Mouse (Mus musculus) lung, postnatal 0 days (tissue): ENCODE data around the gene Id3. TPM values are rescaled to one million over a fixed set of nuclear protein-coding genes. Genes with fewer than 3 reads are reported as not detected.

ENCODE experiments used
- ATAC-seq: fragments of 200-750 bp; cut with Nextera tagmentation; 2 replicates; pipeline ENCODE4 v1.8.0; 2017; ENCODE audit warnings: moderate library complexity
- DNase-seq: peaks from one replicate; pipeline ENCODE4 v3.0.0-alpha.2; 2016; ENCODE audit warnings: low spot score
- H3K27ac ChIP-seq: fragments of 300-500 bp; sonication (generic); 2 replicates; pipeline ENCODE4 v1.5.1; 2014; ENCODE audit warnings: antibody characterized with exemption, mild to moderate bottlenecking, low read length, mixed read lengths
- H3K27me3 ChIP-seq: fragments of 300-500 bp; sonication (generic); replicated peaks from 2 replicates; pipeline ENCODE4 v1.6.1; 2014; ENCODE audit warnings: low read length, mixed read lengths; ENCODE audit not compliant: insufficient read depth
- H3K36me3 ChIP-seq: fragments of 300-500 bp; sonication (generic); 2 replicates; pipeline ENCODE4 v1.6.1; 2014; ENCODE audit warnings: low read length, mixed read lengths; ENCODE audit not compliant: insufficient read depth
- H3K4me1 ChIP-seq: fragments of 300-500 bp; sonication (generic); 2 replicates; pipeline ENCODE4 v1.6.1; 2014; ENCODE audit warnings: antibody characterized with exemption, low read depth, low read length, mixed read lengths; ENCODE audit not compliant: insufficient read depth
- H3K4me2 ChIP-seq: fragments of 300-500 bp; sonication (generic); replicated peaks from 2 replicates; pipeline ENCODE4 v1.6.1; 2014; ENCODE audit warnings: low read depth, mild to moderate bottlenecking, low read length, moderate library complexity, mixed read lengths
- H3K4me3 ChIP-seq: fragments of 300-500 bp; sonication (generic); 2 replicates; pipeline ENCODE4 v1.5.1; 2014; ENCODE audit warnings: low read depth, low read length
- H3K9ac ChIP-seq: fragments of 300-500 bp; sonication (generic); replicated peaks from 2 replicates; pipeline ENCODE4 v1.6.1; 2014; ENCODE audit warnings: low read depth, mild to moderate bottlenecking
- H3K9me3 ChIP-seq: fragments of 300-500 bp; sonication (generic); 2 replicates; pipeline ENCODE4 v1.6.1; 2016; ENCODE audit warnings: low read length, mixed read lengths
- CTCF ChIP-seq: IDR thresholded peaks from 2 replicates; pipeline ENCODE4 v1.5.1; 2016; ENCODE audit warnings: antibody characterized with exemption, mild to moderate bottlenecking
- EP300 ChIP-seq: IDR thresholded peaks from 2 replicates; pipeline ENCODE4 v1.6.1; 2016; ENCODE audit warnings: antibody characterized with exemption, mild to moderate bottlenecking, control low read depth
- WGBS: fragments of 180-500 bp; shearing (Covaris S2); extraction: QIAGEN DNeasy Blood & Tissue Kit; methylation state at CpG from one replicate; pipeline ENCODE4 v1.1.7; 2014; 5-methylcytosine and 5-hydroxymethylcytosine counted together
- polyA plus RNA-seq: library from polyadenylated mRNA; unstranded; fragments of >200 nt; fragmentation: Nextera tagmentation; extraction: Ambion mirVana; gene quantifications from 2 replicates; pipeline ENCODE4 v1.2.1, GENCODE M21; 2015

Id3 gene
- polyA plus RNA-seq, 1 experiment from 2014 or later: 477 TPM

GRCm38 (mm10) chr4:136145991-136146711 lies 2.9 kb downstream of the Id3 start:
- WGBS: 20% methylated on average over 7 of the region's 7 CpGs
- DNase-seq: no peak
- TF ChIP-seq CTCF: no peak
- no peak for TF ChIP-seq EP300

GRCm38 (mm10) chr4:136146712-136147154 lies 3.4 kb downstream of the Id3 start:
- H3K9me3 ChIP-seq: no peaks in the 10 kb centered on the region
- H3K4me2 ChIP-seq: peak overlapping the region; percentile 68
- 22% methylated on average over 6 of the region's 6 CpGs for WGBS
- TF ChIP-seq EP300: no peak; the same call in 1 of the 2 replicates
- no peak for TF ChIP-seq CTCF
- peak overlapping the region; percentile 6; the same call in 1 of the 2 replicates for H3K4me3 ChIP-seq
- DNase-seq (peak; percentile 71), ATAC-seq (no peak)
- peaks cover 32% of the 10 kb centered on the region for H3K4me1 ChIP-seq
- H3K27ac ChIP-seq: peak overlapping the region; percentile 97
- H3K36me3 ChIP-seq: no peaks in the 10 kb centered on the region
- H3K27me3 ChIP-seq: no peaks in the 10 kb centered on the region
- H3K9ac ChIP-seq: 0 out of 2 replicates have a peak overlapping the region, but pooled peaks have one; percentile 12

More at GRCm38 (mm10) chr4:136145991-136146711, 2.9 kb downstream of the Id3 start:
- peak overlapping the region; percentile 99 for H3K9ac ChIP-seq
- peak overlapping the region; percentile 97 for H3K27ac ChIP-seq
- H3K36me3 ChIP-seq: no peaks in the 10 kb centered on the region
- ATAC-seq: no peak
- no peaks in the 10 kb centered on the region for H3K27me3 ChIP-seq
- H3K4me1 ChIP-seq: peaks cover 37% of the 10 kb centered on the region
- no peaks in the 10 kb centered on the region for H3K9me3 ChIP-seq
- peak overlapping the region; percentile 92; the same call in 1 of the 2 replicates for H3K4me3 ChIP-seq
- peak overlapping the region; percentile 68 for H3K4me2 ChIP-seq

- Histone ChIP-seq H3K4me3 (peak overlapping the region; percentile 25), H3K27ac (peak overlapping the region; percentile 97), H3K9ac (no peak overlapping the region; the same call in 1 of the 2 replicates), H3K4me1 (peaks cover 25% of the 10 kb centered on the region), H3K36me3 (no peaks in the 10 kb centered on the region), H3K9me3 (no peaks in the 10 kb centered on the region), H3K27me3 (no peaks in the 10 kb centered on the region), H3K4me2 (peak overlapping the region; percentile 68)
- ATAC-seq (peak; percentile 67), DNase-seq (peak; percentile 92)
- under 1% methylated on average over 35 of the region's 48 CpGs for WGBS
- TF ChIP-seq EP300 (peak; percentile 56), CTCF (no peak)
These were observed 4.3 kb downstream of the Id3 start for GRCm38 (mm10) chr4:136147436-136148135.

- WGBS: 6% methylated on average over 31 of the region's 31 CpGs
- no peak for TF ChIP-seq EP300
- peak; percentile 48 for TF ChIP-seq CTCF
These were observed 5.2 kb downstream of the Id3 start for GRCm38 (mm10) chr4:136148342-136149044.

GRCm38 (mm10) chr4:136149045-136149379 lies 5.7 kb downstream of the Id3 start:
- H3K4me2 ChIP-seq: no peak overlapping the region
- TF ChIP-seq CTCF (no peak), EP300 (no peak)
- no peak for DNase-seq
- no peaks in the 10 kb centered on the region for H3K9me3 ChIP-seq
- H3K36me3 ChIP-seq: no peaks in the 10 kb centered on the region
- no peak for ATAC-seq
- WGBS: 85% methylated on average over 2 of the region's 2 CpGs
- H3K27me3 ChIP-seq: no peaks in the 10 kb centered on the region
- H3K4me3 ChIP-seq: no peak overlapping the region
- no peak overlapping the region for H3K9ac ChIP-seq
- H3K27ac ChIP-seq: peak overlapping the region; percentile 54
- peaks cover 23% of the 10 kb centered on the region for H3K4me1 ChIP-seq

More at GRCm38 (mm10) chr4:136148342-136149044, 5.2 kb downstream of the Id3 start:
- Histone ChIP-seq H3K27me3 (no peaks in the 10 kb centered on the region), H3K36me3 (no peaks in the 10 kb centered on the region), H3K4me2 (peak overlapping the region; percentile 68), H3K27ac (peak overlapping the region; percentile 97), H3K9ac (no peak overlapping the region), H3K4me1 (peaks cover 23% of the 10 kb centered on the region), H3K4me3 (no peak overlapping the region), H3K9me3 (no peaks in the 10 kb centered on the region)
- peak; percentile 77 for DNase-seq
- peak; percentile 8 for ATAC-seq

GRCm38 (mm10) chr4:136149734-136150133 lies 6.4 kb downstream of the Id3 start:
- Histone ChIP-seq H3K4me3 (no peak overlapping the region), H3K4me1 (peaks cover 23% of the 10 kb centered on the region), H3K4me2 (no peak overlapping the region), H3K9ac (no peak overlapping the region), H3K27ac (no peak overlapping the region), H3K36me3 (no peaks in the 10 kb centered on the region), H3K9me3 (no peaks in the 10 kb centered on the region), H3K27me3 (no peaks in the 10 kb centered on the region)
- TF ChIP-seq EP300 (no peak), CTCF (peak; percentile 82)
- ATAC-seq (no peak), DNase-seq (peak; percentile 73)
- 32% methylated on average over 3 of the region's 3 CpGs for WGBS
